Mouse (Mus musculus): Measurements from ENCODE around the gene Arl3.

GRCm38 (mm10) chr19:46502069-46502455 lies 70.9 kb downstream of the Arl3 start:
- TF ChIP-seq CTCF (IDR thresholded peaks at IDR 0.05; ENCODE audit: borderline replicate concordance, insufficient read depth, low read depth, low read length) (no peak), POLR2A (IDR thresholded peaks at IDR 0.05; ENCODE audit: borderline replicate concordance, insufficient read depth, low read length) (no peak)

Data from cerebellum, adult 2 months (tissue).